Mouse (Mus musculus): ENCODE results near the gene Elmo1. TPM values are rescaled to one million over a fixed set of nuclear protein-coding genes. Genes with fewer than 3 reads are reported as not detected.
"Not testable (repeated sequence)": the region's sequence is repeated elsewhere in the genome, so short reads cannot be mapped to it uniquely, and the experiment has no call there.

Gene Elmo1
- total RNA-seq, 4 experiments from 2014 or later: 10.9 to 15.1 (median 13.8) TPM

DNA sequence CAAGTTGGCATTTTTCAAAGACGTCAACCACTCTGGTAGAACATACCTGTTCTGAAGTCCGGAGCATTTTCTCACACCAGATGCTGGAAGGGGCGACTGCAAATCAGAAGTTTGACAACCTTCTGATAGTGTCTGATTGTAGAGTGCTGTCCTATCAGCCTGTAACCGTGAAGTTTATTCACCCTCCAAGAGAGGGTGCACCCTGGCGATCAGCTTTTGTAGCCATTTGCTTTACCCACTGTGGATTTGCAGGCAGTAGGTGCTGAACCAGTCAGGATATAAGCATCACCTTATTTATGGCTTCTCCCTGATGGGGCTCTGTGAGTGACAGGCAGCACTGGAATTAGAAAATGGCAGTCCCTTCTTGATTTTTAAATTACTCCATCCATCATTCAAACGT lies 537.4 kb downstream of the Elmo1 start:
- DNase-seq: no peak

- no peak for DNase-seq
These were observed 542.1 kb downstream of the Elmo1 start for GRCm38 (mm10) chr13:20632477-20632876.

- DNase-seq: not testable (repeated sequence)
These were observed 544.3 kb downstream of the Elmo1 start for GRCm38 (mm10) chr13:20634679-20635078.

DNA sequence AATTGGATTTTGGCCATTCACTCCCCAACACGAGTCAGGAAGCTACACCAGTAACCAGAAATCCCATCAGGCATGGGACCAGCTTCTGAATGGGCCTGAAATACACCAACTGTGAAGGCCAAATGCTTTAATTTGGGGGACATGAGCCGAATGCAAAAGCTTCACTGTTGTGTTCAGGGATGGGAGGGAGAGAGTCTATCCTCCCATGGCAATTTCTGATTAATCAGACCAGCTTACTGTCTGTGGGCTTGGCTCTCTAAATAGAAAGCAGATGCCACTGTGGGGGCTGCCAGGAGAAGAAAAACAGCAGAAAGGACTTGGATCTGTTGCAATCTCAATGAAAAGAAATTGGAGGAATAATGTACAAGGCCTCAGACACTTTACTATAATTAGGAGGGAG lies 545.2 kb downstream of the Elmo1 start:
- DNase-seq: no peak

Measured in adrenal gland, adult 8-10 months (tissue).